Mouse (Mus musculus) stomach, postnatal 0 days (tissue): ENCODE measurements around the gene Cryab.

Source experiments
- CTCF ChIP-seq: IDR thresholded peaks from 2 replicates; pipeline ENCODE4 v1.5.1; 2016; ENCODE audit warnings: antibody characterized with exemption, low read depth, mild to moderate bottlenecking, moderate library complexity
- EP300 ChIP-seq: optimal IDR thresholded peaks from 2 replicates; pipeline ENCODE3; 2016; ENCODE audit warnings: antibody characterized with exemption

- no peak for TF ChIP-seq CTCF
- no peak for TF ChIP-seq EP300
Observed at GRCm38 (mm10) chr9:50767531-50768106, 16.5 kb downstream of the Cryab start.
